Mouse (Mus musculus): ENCODE data around the gene Gramd4.

GRCm38 (mm10) chr15:86176771-86177702 lies 119.5 kb downstream of the Gramd4 start:
- TF ChIP-seq CTCF (IDR thresholded peaks at IDR 0.05; ENCODE audit: extremely low read depth, insufficient read length, insufficient replicate concordance, low read depth, low read length) (no peak), POLR2A (IDR thresholded peaks at IDR 0.05; ENCODE audit: low read depth, low read length) (no peak)

Data from small intestine, adult 2 months (tissue).